Mouse (Mus musculus): Measurements from ENCODE around the gene Dennd1b. TPM values are rescaled to one million over a fixed set of nuclear protein-coding genes. Genes with fewer than 3 reads are reported as not detected.

The Dennd1b gene
- total and polyA plus RNA-seq, 3 experiments = 6.4 to 23.7 (median 22.3) TPM

DNA sequence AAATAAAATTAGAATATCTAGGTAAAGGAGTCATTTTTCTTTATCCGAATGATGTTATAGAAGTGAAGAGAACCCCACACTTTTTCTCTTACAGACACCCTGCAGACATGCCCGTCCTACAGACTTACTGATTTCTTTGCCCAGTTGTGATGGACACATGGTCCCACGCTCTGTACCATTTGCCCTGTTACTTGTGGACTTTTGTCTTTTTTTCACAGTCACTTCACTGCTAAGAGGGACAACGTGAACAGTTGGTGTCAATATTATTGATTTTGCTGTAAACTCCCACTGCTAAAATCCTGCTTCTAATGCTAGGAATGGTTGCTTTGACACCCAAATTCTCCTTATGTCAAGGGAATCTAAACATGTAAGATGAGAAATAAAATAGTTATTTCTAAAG, 134.9 kb downstream of the Dennd1b start:
- Histone ChIP-seq H3K4me1 (ENCODE audit: control insufficient read depth, insufficient read depth, low read length) (no peaks in the 10 kb centered on the region), H3K4me3 (no peak overlapping the region), H3K79me2 (replicated peaks; ENCODE audit: control insufficient read depth, insufficient read depth, low read length) (no peaks in the 10 kb centered on the region), H3K27me3 (ENCODE audit: control insufficient read depth, insufficient read depth, low read length) (no peaks in the 10 kb centered on the region), H3K27ac (no peak overlapping the region), H3K9ac (ENCODE audit: low read depth, low read length) (no peak overlapping the region), H3K36me3 (ENCODE audit: control insufficient read depth, insufficient read depth, low read length) (no peaks in the 10 kb centered on the region; the same call in 1 of the 2 replicates)
- TF ChIP-seq CTCF (IDR thresholded peaks at IDR 0.05) = no peak
- no peak for TF ChIP-seq POLR2A (IDR thresholded peaks at IDR 0.05; ENCODE audit: insufficient read depth, low read depth, low read length)
- TF ChIP-seq EP300 (IDR thresholded peaks at IDR 0.05; ENCODE audit: insufficient read depth, low read depth, low read length) = no peak
- no peak for DNase-seq
- 95% methylated on average over 4 of the region's 4 CpGs for WGBS
- intact Hi-C loops (cut with DNase I) = no loop called here

- Histone ChIP-seq H3K36me3 (ENCODE audit: control insufficient read depth, insufficient read depth, low read length) (no peaks in the 10 kb centered on the region; the same call in 1 of the 2 replicates), H3K27me3 (ENCODE audit: control insufficient read depth, insufficient read depth, low read length) (no peaks in the 10 kb centered on the region), H3K27ac (no peak overlapping the region), H3K4me3 (no peak overlapping the region), H3K9ac (ENCODE audit: low read depth, low read length) (no peak overlapping the region), H3K4me1 (ENCODE audit: control insufficient read depth, insufficient read depth, low read length) (no peaks in the 10 kb centered on the region), H3K79me2 (replicated peaks; ENCODE audit: control insufficient read depth, insufficient read depth, low read length) (no peaks in the 10 kb centered on the region)
- DNase-seq = no peak
- intact Hi-C loops (cut with DNase I) = no loop called here
- TF ChIP-seq CTCF (IDR thresholded peaks at IDR 0.05) (no peak), EP300 (IDR thresholded peaks at IDR 0.05; ENCODE audit: insufficient read depth, low read depth, low read length) (no peak), POLR2A (IDR thresholded peaks at IDR 0.05; ENCODE audit: insufficient read depth, low read depth, low read length) (no peak)
- WGBS = 77% methylated on average over 9 of the region's 9 CpGs
Observed at GRCm38 (mm10) chr1:139101725-139102124, 138.5 kb downstream of the Dennd1b start.

GRCm38 (mm10) chr1:139108251-139108650, 145.0 kb downstream of the Dennd1b start:
- Histone ChIP-seq H3K9ac (ENCODE audit: low read depth, low read length) (no peak overlapping the region), H3K4me3 (no peak overlapping the region), H3K36me3 (ENCODE audit: control insufficient read depth, insufficient read depth, low read length) (no peaks in the 10 kb centered on the region), H3K27me3 (ENCODE audit: control insufficient read depth, insufficient read depth, low read length) (no peaks in the 10 kb centered on the region), H3K27ac (no peak overlapping the region), H3K4me1 (ENCODE audit: control insufficient read depth, insufficient read depth, low read length) (no peaks in the 10 kb centered on the region), H3K79me2 (replicated peaks; ENCODE audit: control insufficient read depth, insufficient read depth, low read length) (no peaks in the 10 kb centered on the region)
- intact Hi-C loops (cut with DNase I) = no loop called here
- no peak for TF ChIP-seq CTCF (IDR thresholded peaks at IDR 0.05)
- TF ChIP-seq POLR2A (IDR thresholded peaks at IDR 0.05; ENCODE audit: insufficient read depth, low read depth, low read length) = no peak
- no peak for TF ChIP-seq EP300 (IDR thresholded peaks at IDR 0.05; ENCODE audit: insufficient read depth, low read depth, low read length)
- no peak for DNase-seq
- 92% methylated on average over 2 of the region's 2 CpGs for WGBS

GRCm38 (mm10) chr1:139122626-139123025, 159.4 kb downstream of the Dennd1b start:
- Histone ChIP-seq H3K9ac (ENCODE audit: low read depth, low read length) (no peak overlapping the region), H3K27me3 (ENCODE audit: control insufficient read depth, insufficient read depth, low read length) (no peaks in the 10 kb centered on the region), H3K4me1 (ENCODE audit: control insufficient read depth, insufficient read depth, low read length) (no peaks in the 10 kb centered on the region), H3K27ac (no peak overlapping the region), H3K79me2 (replicated peaks; ENCODE audit: control insufficient read depth, insufficient read depth, low read length) (no peaks in the 10 kb centered on the region), H3K36me3 (ENCODE audit: control insufficient read depth, insufficient read depth, low read length) (no peaks in the 10 kb centered on the region), H3K4me3 (no peak overlapping the region)
- intact Hi-C loops (cut with DNase I) = no loop called here
- no peak for DNase-seq
- TF ChIP-seq POLR2A (IDR thresholded peaks at IDR 0.05; ENCODE audit: insufficient read depth, low read depth, low read length) (no peak), EP300 (IDR thresholded peaks at IDR 0.05; ENCODE audit: insufficient read depth, low read depth, low read length) (no peak), CTCF (IDR thresholded peaks at IDR 0.05) (no peak)
- 96% methylated on average over 8 of the region's 8 CpGs for WGBS

GRCm38 (mm10) chr1:139139644-139140043, 176.4 kb downstream of the Dennd1b start:
- Histone ChIP-seq H3K27ac (no peak overlapping the region), H3K9ac (ENCODE audit: low read depth, low read length) (no peak overlapping the region), H3K36me3 (ENCODE audit: control insufficient read depth, insufficient read depth, low read length) (no peaks in the 10 kb centered on the region; the same call in 1 of the 2 replicates), H3K79me2 (replicated peaks; ENCODE audit: control insufficient read depth, insufficient read depth, low read length) (no peaks in the 10 kb centered on the region), H3K4me3 (no peak overlapping the region), H3K4me1 (ENCODE audit: control insufficient read depth, insufficient read depth, low read length) (no peaks in the 10 kb centered on the region), H3K27me3 (ENCODE audit: control insufficient read depth, insufficient read depth, low read length) (no peaks in the 10 kb centered on the region)
- TF ChIP-seq EP300 (IDR thresholded peaks at IDR 0.05; ENCODE audit: insufficient read depth, low read depth, low read length) (no peak), POLR2A (IDR thresholded peaks at IDR 0.05; ENCODE audit: insufficient read depth, low read depth, low read length) (no peak), CTCF (IDR thresholded peaks at IDR 0.05) (no peak)
- intact Hi-C loops (cut with DNase I) = no loop called here
- DNase-seq = no peak
- 89% methylated on average over 1 of the region's 1 CpGs for WGBS

DNA sequence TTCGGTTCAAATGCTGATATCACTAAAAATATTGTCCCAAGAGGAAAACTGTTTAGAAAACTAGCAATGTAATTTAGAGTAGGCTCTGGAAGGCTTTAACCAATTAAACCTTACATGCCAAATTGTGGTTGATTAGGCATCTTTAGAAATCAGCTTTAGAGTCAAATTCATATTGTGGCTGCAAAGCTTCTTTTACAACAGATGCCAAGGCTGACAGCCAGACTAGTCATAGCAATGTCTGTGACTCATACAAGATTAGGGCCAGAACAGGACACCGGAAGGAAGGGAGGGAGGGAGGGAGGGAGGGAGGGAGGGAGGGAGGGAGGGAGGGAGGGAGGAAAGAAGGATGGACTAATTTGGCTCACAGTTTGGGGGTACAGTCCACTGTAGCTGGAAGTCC, 182.3 kb downstream of the Dennd1b start:
- intact Hi-C loops (cut with DNase I) = no loop called here
- no peak for TF ChIP-seq POLR2A (IDR thresholded peaks at IDR 0.05; ENCODE audit: insufficient read depth, low read depth, low read length)
- H3K27me3 ChIP-seq (ENCODE audit: control insufficient read depth, insufficient read depth, low read length) = no peaks in the 10 kb centered on the region
- H3K27ac ChIP-seq = no peak overlapping the region
- H3K9ac ChIP-seq (ENCODE audit: low read depth, low read length) = no peak overlapping the region
- DNase-seq = no peak
- no peak overlapping the region for H3K4me3 ChIP-seq
- H3K79me2 ChIP-seq (replicated peaks; ENCODE audit: control insufficient read depth, insufficient read depth, low read length) = no peaks in the 10 kb centered on the region
- H3K36me3 ChIP-seq (ENCODE audit: control insufficient read depth, insufficient read depth, low read length) = no peaks in the 10 kb centered on the region; the same call in 1 of the 2 replicates
- no peaks in the 10 kb centered on the region for H3K4me1 ChIP-seq (ENCODE audit: control insufficient read depth, insufficient read depth, low read length)
- WGBS = 74% methylated on average over 2 of the region's 2 CpGs
